26 mouse cellular contexts compared by ENCODE assay signal in the genomic region with DNA sequence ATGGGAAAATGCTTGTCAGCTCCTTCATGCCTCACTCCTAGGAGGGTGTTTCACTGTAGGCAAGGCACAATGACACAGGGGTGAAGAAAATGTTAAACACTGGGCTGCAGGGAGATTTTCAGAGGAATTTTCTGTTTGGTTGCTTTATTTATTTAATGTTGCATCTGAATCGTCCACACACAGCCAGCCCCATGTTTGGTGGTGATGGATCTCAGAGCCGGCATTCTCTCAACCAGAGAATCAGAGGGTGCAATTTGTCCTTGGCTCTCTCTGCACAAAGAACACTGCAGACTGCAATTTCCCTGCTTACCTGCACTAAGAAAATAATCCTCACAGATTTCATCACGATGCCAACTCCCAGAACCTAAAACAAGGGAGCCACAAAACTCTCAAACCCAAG. TPM values are rescaled to one million over a fixed set of nuclear protein-coding genes. Genes with fewer than 3 reads are reported as not detected.
DNase-seq lines count a peak whose midpoint lies in the region; ATAC-seq lines count a peak whose summit lies in the region.
"Had no signal": no experiment of that assay in that cellular context is flagged by ENCODE, and none has a peak within 500 bp of the region (broad histone marks: within the 10 kb centered on the region; RNA-seq: fewer than 3 reads in every experiment).

No protein-coding gene starts in this region.

- H3K4me3 ChIP-seq in forebrain, embryonic 10.5 days, result peak overlapping the region; percentile 2; the same call in 1 of the 2 replicates
- no peak overlapping the region for H3K4me3 ChIP-seq in forebrain, embryonic 16.5 days (replicated peaks; ENCODE audit: low read length)
- no peak overlapping the region for H3K4me3 ChIP-seq in hindbrain, embryonic 11.5 days (ENCODE audit: low read depth, low read length)
- H3K4me3 ChIP-seq in hindbrain, embryonic 12.5 days, result no peak overlapping the region
- H3K4me3 ChIP-seq: embryonic facial prominence, embryonic 10.5 days; embryonic facial prominence, embryonic 12.5 days; forebrain, embryonic 12.5 days had no signal

- H3K9ac ChIP-seq in forebrain, embryonic 16.5 days (replicated peaks; ENCODE audit: low read depth, low read length), result no peak overlapping the region
- H3K9ac ChIP-seq in hindbrain, embryonic 11.5 days (ENCODE audit: low read depth, low read length), result no peak overlapping the region
- no peak overlapping the region for H3K9ac ChIP-seq in hindbrain, embryonic 12.5 days
- H3K9ac ChIP-seq: embryonic facial prominence, embryonic 12.5 days; forebrain, embryonic 12.5 days; forebrain, postnatal 0 days had no signal

- peak; percentile 35 for DNase-seq in embryo, embryonic 10 days (ENCODE audit: low spot score)
- DNase-seq in embryo, embryonic 10.5 days (ENCODE audit: low spot score), result no peak
- no peak for DNase-seq in forebrain, embryonic 10.5 days (ENCODE audit: extremely low spot score, low spot score)
- peak; percentile 30 for DNase-seq in hindbrain, embryonic 11.5 days (ENCODE audit: low spot score)
- DNase-seq: adrenal gland, adult 8-10 months; adrenal gland, postnatal 14 days; adrenal gland, postnatal 36 days; B cell, adult 2 months; cerebellum, adult 11-12 months; cerebellum, adult 2 months; cerebellum, adult 9-10 months; cerebellum, postnatal 10 days; cerebellum, postnatal 25 days; forebrain, postnatal 0 days had no signal

- H3K4me1 ChIP-seq in forebrain, embryonic 10.5 days, result peaks cover 43% of the 10 kb centered on the region
- H3K4me1 ChIP-seq in forebrain, embryonic 16.5 days (replicated peaks; ENCODE audit: control insufficient read depth, insufficient read depth, low read length), result no peaks in the 10 kb centered on the region
- H3K4me1 ChIP-seq in hindbrain, embryonic 11.5 days (replicated peaks; ENCODE audit: control insufficient read depth, insufficient read depth, low read length), result peaks cover 7% of the 10 kb centered on the region
- H3K4me1 ChIP-seq in hindbrain, embryonic 12.5 days, result no peaks in the 10 kb centered on the region

- H3K4me2 ChIP-seq in forebrain, embryonic 16.5 days (ENCODE audit: low read length), result no peak overlapping the region
- H3K4me2 ChIP-seq in hindbrain, embryonic 11.5 days (replicated peaks; ENCODE audit: low read depth, low read length), result no peak overlapping the region
- H3K4me2 ChIP-seq in hindbrain, embryonic 12.5 days (replicated peaks), result no peak overlapping the region
- H3K4me2 ChIP-seq: embryonic facial prominence, embryonic 12.5 days; forebrain, embryonic 12.5 days had no signal

- 3% methylated on average over 3 of the region's 3 CpGs for WGBS in forebrain, embryonic 10.5 days
- WGBS in forebrain, embryonic 16.5 days, result 7% methylated on average over 3 of the region's 3 CpGs
- WGBS in hindbrain, embryonic 11.5 days, result 5% methylated on average over 3 of the region's 3 CpGs
- WGBS in hindbrain, embryonic 12.5 days, result 2% methylated on average over 3 of the region's 3 CpGs

- ATAC-seq in forebrain, embryonic 16.5 days, result no peak
- ATAC-seq in hindbrain, embryonic 11.5 days (ENCODE audit: low FRiP score), result no peak
- no peak for ATAC-seq in hindbrain, embryonic 12.5 days (ENCODE audit: low FRiP score)
- ATAC-seq: activated CD4-positive, CD25-positive, alpha-beta regulatory T cell, adult 4 months; CD4-positive, CD25-positive, alpha-beta regulatory T cell, adult 4 months; forebrain, embryonic 14.5 days; forebrain, postnatal 0 days; Patski had no signal

- peaks cover 95% of the 10 kb centered on the region for H3K27me3 ChIP-seq in forebrain, embryonic 10.5 days (ENCODE audit: poor library complexity, severe bottlenecking)
- peaks cover 56% of the 10 kb centered on the region for H3K27me3 ChIP-seq in forebrain, embryonic 16.5 days (replicated peaks; ENCODE audit: control insufficient read depth, insufficient read depth, low read length)
- H3K27me3 ChIP-seq in hindbrain, embryonic 11.5 days (ENCODE audit: control insufficient read depth, insufficient read depth, low read length), result peaks cover 74% of the 10 kb centered on the region
- peaks cover 90% of the 10 kb centered on the region for H3K27me3 ChIP-seq in hindbrain, embryonic 12.5 days
- H3K27me3 ChIP-seq: CH12.LX had no signal

- no peaks in the 10 kb centered on the region for H3K36me3 ChIP-seq in forebrain, embryonic 10.5 days (replicated peaks)
- H3K36me3 ChIP-seq in forebrain, embryonic 16.5 days (ENCODE audit: control insufficient read depth, insufficient read depth), result no peaks in the 10 kb centered on the region
- H3K36me3 ChIP-seq in hindbrain, embryonic 11.5 days (ENCODE audit: control insufficient read depth, insufficient read depth, low read length), result no peaks in the 10 kb centered on the region
- no peaks in the 10 kb centered on the region for H3K36me3 ChIP-seq in hindbrain, embryonic 12.5 days
- H3K36me3 ChIP-seq: embryonic facial prominence, embryonic 10.5 days; embryonic facial prominence, embryonic 12.5 days; forebrain, embryonic 12.5 days; G1E had no signal

- H3K27ac ChIP-seq in forebrain, embryonic 10.5 days, result no peak overlapping the region
- no peak overlapping the region for H3K27ac ChIP-seq in forebrain, embryonic 16.5 days (ENCODE audit: low read length)
- no peak overlapping the region for H3K27ac ChIP-seq in hindbrain, embryonic 11.5 days (ENCODE audit: low read depth, low read length)
- no peak overlapping the region for H3K27ac ChIP-seq in hindbrain, embryonic 12.5 days
- H3K27ac ChIP-seq: embryonic facial prominence, embryonic 10.5 days; embryonic facial prominence, embryonic 12.5 days; forebrain, embryonic 12.5 days had no signal

- no peaks in the 10 kb centered on the region for H3K9me3 ChIP-seq in forebrain, embryonic 10.5 days
- H3K9me3 ChIP-seq in forebrain, embryonic 16.5 days (ENCODE audit: control insufficient read depth, low read length), result no peaks in the 10 kb centered on the region
- H3K9me3 ChIP-seq in hindbrain, embryonic 11.5 days (ENCODE audit: control insufficient read depth, low read length), result no peaks in the 10 kb centered on the region
- no peaks in the 10 kb centered on the region; the same call in 1 of the 2 replicates for H3K9me3 ChIP-seq in hindbrain, embryonic 12.5 days (replicated peaks)
- H3K9me3 ChIP-seq: embryonic facial prominence, embryonic 10.5 days; embryonic facial prominence, embryonic 12.5 days; forebrain, embryonic 12.5 days had no signal

RNA-seq across cellular contexts. Expression of gene Phox2b, which starts 3.9 kb away (rescaled TPM):
- polyA plus RNA-seq in forebrain, embryonic 10.5 days (2016; fragmentation: Nextera tagmentation; extraction: Ambion mirVana), result 0.05 TPM in 1 of 2 replicates, not detected in the other
- not detected in 2 replicates for polyA plus RNA-seq in forebrain, embryonic 16.5 days (2015; fragmentation: Nextera tagmentation; extraction: Ambion mirVana)
- 41.8 and 42.3 TPM in 2 replicates for polyA plus RNA-seq in hindbrain, embryonic 11.5 days (2014; fragmentation: Nextera tagmentation; extraction: Ambion mirVana)
- 43.5 and 50.2 TPM in 2 replicates for polyA plus RNA-seq in hindbrain, embryonic 12.5 days (2016; fragmentation: Nextera tagmentation; extraction: Ambion mirVana)
- polyA plus RNA-seq: cortical plate, adult 2 months; forebrain, embryonic 12.5 days; forebrain, embryonic 14.5 days; forebrain, postnatal 0 days; G1E; Patski had no signal

Comparison
In these comparisons a context has a peak if more than half of its experiments do, and no peak if none do; other contexts are left out.
1. DNase-seq: peak in embryo, embryonic 10 days (single experiment) and hindbrain, embryonic 11.5 days (single experiment); none in embryo, embryonic 10.5 days (single experiment) and forebrain, embryonic 10.5 days (single experiment).
2. RNA of gene Phox2b, which starts 3.9 kb away (polyA plus RNA-seq): 43.5 to 50.2 TPM in hindbrain, embryonic 12.5 days and 41.8 to 42.3 TPM in hindbrain, embryonic 11.5 days; 0.05 TPM in forebrain, embryonic 10.5 days and not detected in forebrain, embryonic 16.5 days; every median in the first group is over 10 times any median in the second.